Mouse (Mus musculus): ENCODE results near the gene Rora. TPM values are rescaled to one million over a fixed set of nuclear protein-coding genes. Genes with fewer than 3 reads are reported as not detected.
"Not testable (repeated sequence)": the region's sequence is repeated elsewhere in the genome, so short reads cannot be mapped to it uniquely, and the experiment has no call there.

The Rora gene
- total RNA-seq, 2 experiments from 2014 or later, result 0.15 to 0.32 TPM

- ATAC-seq (replicated peaks; ENCODE audit: poor library complexity, severe bottlenecking), result no peak
Observed at GRCm38 (mm10) chr9:69044614-69045133, 391.1 kb downstream of the Rora start.

GRCm38 (mm10) chr9:69045908-69046307, 392.3 kb downstream of the Rora start:
- ATAC-seq (replicated peaks; ENCODE audit: poor library complexity, severe bottlenecking), result no peak

- ATAC-seq (replicated peaks; ENCODE audit: poor library complexity, severe bottlenecking), result no peak
Observed at GRCm38 (mm10) chr9:69050856-69051255, 397.3 kb downstream of the Rora start.

DNA sequence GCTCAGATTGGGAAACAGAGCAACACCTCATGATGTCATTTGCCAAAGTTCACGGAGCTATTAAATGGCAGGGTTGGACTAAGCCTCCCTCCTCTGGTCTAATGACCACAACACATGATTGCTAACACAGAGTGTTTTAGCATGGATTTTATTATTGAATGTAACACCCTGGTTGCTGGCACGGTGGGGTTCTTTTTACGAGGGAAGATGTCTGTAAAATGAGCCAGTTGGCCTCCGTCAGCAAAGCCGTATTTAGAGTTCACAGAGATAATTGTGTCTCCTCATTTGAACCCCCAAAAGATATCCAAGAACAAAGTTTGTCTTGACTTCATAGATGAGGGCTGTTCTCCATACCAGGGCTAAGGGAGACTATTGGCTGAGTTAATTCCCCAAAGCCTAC, 398.3 kb downstream of the Rora start:
- ATAC-seq (replicated peaks; ENCODE audit: poor library complexity, severe bottlenecking), result no peak

GRCm38 (mm10) chr9:69055302-69055701, 401.7 kb downstream of the Rora start:
- no peak for ATAC-seq (replicated peaks; ENCODE audit: poor library complexity, severe bottlenecking)

DNA sequence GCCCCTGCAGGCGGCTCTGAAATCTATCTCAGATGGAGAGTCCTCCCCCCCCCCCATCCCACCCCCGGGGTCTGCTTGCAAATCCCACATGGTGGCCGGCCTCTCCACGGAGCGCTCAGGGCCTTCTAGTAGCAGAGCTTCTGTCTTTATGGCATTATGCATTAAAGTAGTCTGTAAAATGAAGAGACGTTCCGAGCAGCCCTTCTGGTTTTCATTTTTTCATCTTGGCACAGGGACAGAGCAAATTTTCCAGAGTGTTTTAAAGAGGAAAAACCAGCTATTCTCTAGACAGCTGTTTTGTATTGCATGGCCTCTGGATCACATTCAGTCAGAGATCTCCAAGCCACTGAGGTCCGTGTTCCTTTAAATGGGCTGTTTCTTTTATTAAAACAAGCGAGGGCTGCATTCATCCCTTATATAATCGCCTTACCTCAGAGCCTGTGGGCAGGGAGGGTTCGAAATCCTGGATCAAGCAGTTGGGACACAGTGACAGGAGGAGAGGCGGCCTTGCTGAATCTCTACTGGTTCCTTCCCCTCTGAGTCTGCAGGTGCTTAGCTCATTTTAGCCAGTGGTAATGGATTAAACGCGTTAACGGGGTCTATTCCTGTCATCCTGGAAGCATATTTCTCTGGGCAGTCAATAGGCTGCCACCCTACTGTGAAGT, 417.7 kb downstream of the Rora start:
- no peak for ATAC-seq (replicated peaks; ENCODE audit: poor library complexity, severe bottlenecking)

DNA sequence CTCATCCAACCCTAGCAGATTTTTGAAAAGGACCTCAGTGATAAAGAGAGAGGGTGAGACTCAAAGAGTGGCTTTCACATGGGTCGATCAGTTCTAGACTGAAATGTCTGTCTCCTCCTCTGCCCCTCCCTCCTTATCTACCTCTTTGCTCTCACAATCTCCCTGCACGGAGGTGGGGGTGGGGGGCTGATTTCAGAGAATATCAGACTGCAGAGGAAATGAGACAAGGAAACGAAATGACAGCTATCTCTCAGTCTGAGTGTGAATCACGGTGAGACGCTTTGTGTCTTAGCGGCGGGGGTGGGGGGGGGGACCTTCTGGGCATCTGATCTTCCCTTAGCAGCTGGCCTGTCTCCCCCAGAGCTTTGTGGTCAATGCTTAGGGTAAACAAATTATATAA, 419.7 kb downstream of the Rora start:
- no peak for ATAC-seq (replicated peaks; ENCODE audit: poor library complexity, severe bottlenecking)

DNA sequence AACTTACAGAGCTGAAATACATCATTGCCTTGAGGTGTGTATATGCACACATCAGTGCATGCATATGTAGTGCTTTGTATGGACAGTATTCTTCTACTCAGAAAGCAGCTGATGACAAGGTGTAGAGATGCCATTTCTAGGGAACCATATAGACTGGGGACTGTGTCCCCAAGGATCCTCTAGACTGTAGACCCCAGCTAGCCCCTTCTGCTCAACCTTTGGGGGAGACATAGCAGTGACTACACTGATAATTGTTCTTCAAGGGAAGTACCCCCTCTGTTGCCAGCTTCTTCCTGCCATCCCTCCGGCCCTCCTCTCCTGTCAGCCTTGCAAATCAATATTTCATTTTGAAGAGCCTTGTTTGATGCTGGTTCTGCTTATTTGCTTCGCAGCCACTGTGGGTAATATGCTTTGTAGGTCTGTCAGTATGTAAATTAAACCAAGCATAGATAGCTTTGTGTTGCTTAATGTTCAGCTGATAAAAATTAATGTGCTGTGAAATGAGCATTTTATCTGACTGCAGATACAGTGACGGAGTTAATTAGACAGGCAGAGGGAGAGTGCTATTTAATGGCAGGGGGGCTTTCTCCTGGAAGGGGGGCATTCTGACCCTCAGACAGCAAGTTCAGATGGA, 430.6 kb downstream of the Rora start:
- ATAC-seq (replicated peaks; ENCODE audit: poor library complexity, severe bottlenecking), result no peak

- no peak for ATAC-seq (replicated peaks; ENCODE audit: poor library complexity, severe bottlenecking)
Observed at GRCm38 (mm10) chr9:69084720-69085661, 431.4 kb downstream of the Rora start.

DNA sequence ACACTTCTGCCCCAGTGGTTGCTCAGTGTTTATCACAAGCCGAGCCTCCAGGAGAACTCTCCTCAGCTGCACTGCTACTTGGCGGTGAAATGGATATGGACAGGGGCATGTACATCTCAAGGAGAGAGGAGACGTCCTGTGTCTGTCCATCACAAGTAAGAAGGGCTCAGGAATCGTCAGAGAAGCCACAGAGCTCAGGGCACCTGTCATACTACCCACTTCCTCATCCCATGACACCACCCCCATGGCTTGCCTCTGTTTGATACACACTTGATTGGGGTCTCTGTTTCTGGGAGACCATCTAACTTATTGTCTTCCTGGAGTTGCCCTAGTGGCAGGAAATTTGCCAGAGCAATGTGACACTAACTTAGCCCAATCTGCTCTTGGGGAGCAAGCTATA, 433.3 kb downstream of the Rora start:
- ATAC-seq (replicated peaks; ENCODE audit: poor library complexity, severe bottlenecking), result no peak; the same call in 1 of the 2 replicates

- ATAC-seq (replicated peaks; ENCODE audit: poor library complexity, severe bottlenecking), result no peak
Observed at GRCm38 (mm10) chr9:69087325-69087724, 433.7 kb downstream of the Rora start.

- no peak for ATAC-seq (replicated peaks; ENCODE audit: poor library complexity, severe bottlenecking)
Observed at GRCm38 (mm10) chr9:69090749-69091270, 437.2 kb downstream of the Rora start.

- ATAC-seq (replicated peaks; ENCODE audit: poor library complexity, severe bottlenecking), result no peak
Observed at GRCm38 (mm10) chr9:69092119-69093013, 438.8 kb downstream of the Rora start.

DNA sequence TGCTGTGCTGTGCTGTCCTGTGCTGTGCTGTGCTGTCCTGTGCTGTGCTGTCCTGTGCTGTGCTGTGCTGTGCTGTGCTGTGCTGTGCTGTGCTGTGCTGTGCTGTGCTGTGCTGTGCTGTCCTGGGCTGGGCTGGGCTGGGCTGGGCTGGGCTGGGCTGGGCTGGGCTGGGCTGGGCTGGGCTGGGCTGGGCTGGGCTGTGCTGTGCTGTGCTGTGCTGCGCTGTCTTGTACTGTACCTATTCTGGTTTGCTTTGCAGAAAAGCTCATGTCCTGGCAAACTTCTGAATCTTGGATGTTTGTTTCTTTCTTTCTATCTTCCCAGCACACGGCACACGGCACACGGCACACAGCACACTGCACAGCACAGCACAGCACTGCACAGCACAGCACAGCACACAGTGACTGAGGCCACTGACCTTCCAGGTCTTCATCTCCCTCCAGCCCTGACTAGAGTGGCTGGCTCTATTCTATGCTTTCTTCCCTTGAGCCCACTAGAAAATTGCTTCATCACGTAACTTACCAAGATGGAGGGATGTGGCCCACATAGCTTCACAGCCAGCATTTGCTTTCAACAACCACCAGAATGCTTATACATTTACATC, 446.7 kb downstream of the Rora start:
- ATAC-seq (replicated peaks; ENCODE audit: poor library complexity, severe bottlenecking), result not testable (repeated sequence)

DNA sequence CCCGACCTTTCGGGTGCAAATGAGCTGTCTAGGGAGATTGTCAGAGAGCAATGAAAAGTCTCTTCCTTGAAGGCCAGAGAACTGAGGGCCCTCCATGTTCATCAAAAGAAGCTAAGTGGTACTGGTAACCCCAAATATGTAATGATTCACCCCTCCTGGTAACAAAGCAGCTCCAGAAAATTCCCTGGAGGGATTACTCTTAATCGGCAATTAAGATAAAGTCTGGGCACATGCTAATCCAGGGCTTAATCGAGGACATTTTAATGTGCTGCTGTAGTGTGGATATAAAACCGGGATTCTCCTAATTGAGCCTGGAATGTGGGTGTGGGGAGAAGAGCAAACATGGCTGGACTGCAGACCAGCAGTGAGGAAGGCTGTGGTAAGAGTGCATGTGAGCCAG, 450.7 kb downstream of the Rora start:
- no peak for ATAC-seq (replicated peaks; ENCODE audit: poor library complexity, severe bottlenecking)

- ATAC-seq (replicated peaks; ENCODE audit: poor library complexity, severe bottlenecking), result peak; percentile 70
Observed at GRCm38 (mm10) chr9:69109618-69110300, 456.2 kb downstream of the Rora start.

GRCm38 (mm10) chr9:69110301-69110674, 456.7 kb downstream of the Rora start:
- ATAC-seq (replicated peaks; ENCODE audit: poor library complexity, severe bottlenecking), result no peak

DNA sequence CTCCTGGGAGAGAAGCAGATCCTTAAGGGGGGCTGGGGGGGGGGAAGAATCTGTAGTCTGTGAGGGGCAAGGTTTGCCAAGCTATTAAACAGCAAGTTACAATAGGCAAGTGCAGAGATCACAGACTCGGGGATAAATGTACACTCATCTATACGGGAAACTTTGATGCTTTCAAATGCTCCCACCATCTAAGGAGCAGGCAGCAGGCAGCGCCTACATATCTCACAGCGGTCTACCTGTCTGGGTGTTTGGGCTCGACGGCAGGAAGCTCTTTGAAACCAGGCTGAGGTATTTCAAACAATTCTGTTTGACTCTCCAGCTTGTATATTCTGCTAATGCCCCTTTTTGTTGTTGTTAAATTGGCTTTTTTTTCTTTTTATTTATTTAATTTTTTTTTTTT, 457.1 kb downstream of the Rora start:
- no peak for ATAC-seq (replicated peaks; ENCODE audit: poor library complexity, severe bottlenecking)

DNA sequence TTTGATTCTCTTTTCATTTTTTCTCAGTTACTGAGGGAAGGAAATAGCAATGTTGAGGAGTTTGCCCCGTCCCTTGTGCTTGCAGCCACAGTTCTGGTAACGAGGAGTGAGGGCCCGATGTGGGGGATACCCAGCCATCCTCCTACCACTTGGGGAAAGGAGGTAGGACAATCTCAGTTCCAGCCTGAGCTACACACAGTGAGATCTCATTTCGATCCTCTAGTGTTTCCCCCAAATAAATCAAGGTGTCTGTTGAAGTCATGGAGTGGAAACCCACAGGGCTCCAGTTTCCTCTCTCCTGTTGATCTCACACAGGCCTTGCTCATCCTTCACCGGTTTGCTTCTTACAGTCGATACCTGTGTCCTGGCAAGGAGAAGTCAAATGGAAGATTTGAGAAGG, 458.0 kb downstream of the Rora start:
- ATAC-seq (replicated peaks; ENCODE audit: poor library complexity, severe bottlenecking), result no peak
